Mouse (Mus musculus) cerebellum, adult 9-11 months (tissue): ENCODE data around the gene Ern1.
"Not testable (repeated sequence)": the region's sequence is repeated elsewhere in the genome, so short reads cannot be mapped to it uniquely, and the experiment has no call there.

Source experiments
- DNase-seq: peaks from one replicate; pipeline ENCODE4 v3.0.0; 2022

Gene Ern1

GRCm38 (mm10) chr11:106502631-106503424, 15.2 kb upstream of the Ern1 start:
- no peak for DNase-seq

- DNase-seq, result no peak
Observed at GRCm38 (mm10) chr11:106502159-106502505, 14.5 kb upstream of the Ern1 start.

GRCm38 (mm10) chr11:106501308-106502158, 13.9 kb upstream of the Ern1 start:
- DNase-seq, result peak; percentile 76

- DNase-seq, result peak; percentile 97
Observed at GRCm38 (mm10) chr11:106500393-106501307, 13.0 kb upstream of the Ern1 start.

- DNase-seq, result peak; percentile 40
Observed at GRCm38 (mm10) chr11:106498739-106499379, 11.2 kb upstream of the Ern1 start.

- DNase-seq, result no peak
Observed at GRCm38 (mm10) chr11:106497926-106498325, 10.3 kb upstream of the Ern1 start.

GRCm38 (mm10) chr11:106497009-106497408, 9.4 kb upstream of the Ern1 start:
- not testable (repeated sequence) for DNase-seq

GRCm38 (mm10) chr11:106492984-106493669, 5.5 kb upstream of the Ern1 start:
- DNase-seq, result no peak

- peak; percentile 46 for DNase-seq
Observed at GRCm38 (mm10) chr11:106491393-106491792, 3.7 kb upstream of the Ern1 start.

- not testable (repeated sequence) for DNase-seq
Observed at GRCm38 (mm10) chr11:106490600-106490999, 2.9 kb upstream of the Ern1 start.

- DNase-seq, result no peak
Observed at GRCm38 (mm10) chr11:106490057-106490456, 2.4 kb upstream of the Ern1 start.

- DNase-seq, result no peak
Observed at GRCm38 (mm10) chr11:106489036-106489693, 1.5 kb upstream of the Ern1 start.

- DNase-seq, result no peak
Observed at GRCm38 (mm10) chr11:106488126-106488561, 492 bp upstream of the Ern1 start.

GRCm38 (mm10) chr11:106486866-106487732, 553 bp downstream of the Ern1 start:
- DNase-seq, result no peak

- DNase-seq, result no peak
Observed at GRCm38 (mm10) chr11:106486042-106486865, 1.4 kb downstream of the Ern1 start.

GRCm38 (mm10) chr11:106485611-106486010, 2.0 kb downstream of the Ern1 start:
- DNase-seq, result no peak

- DNase-seq, result no peak
Observed at GRCm38 (mm10) chr11:106484875-106485274, 2.8 kb downstream of the Ern1 start.

GRCm38 (mm10) chr11:106482867-106483266, 4.8 kb downstream of the Ern1 start:
- DNase-seq, result no peak

- no peak for DNase-seq
Observed at GRCm38 (mm10) chr11:106481651-106482050, 6.0 kb downstream of the Ern1 start.
